Mouse (Mus musculus): Measurements from ENCODE around the gene Olfr52.

DNA sequence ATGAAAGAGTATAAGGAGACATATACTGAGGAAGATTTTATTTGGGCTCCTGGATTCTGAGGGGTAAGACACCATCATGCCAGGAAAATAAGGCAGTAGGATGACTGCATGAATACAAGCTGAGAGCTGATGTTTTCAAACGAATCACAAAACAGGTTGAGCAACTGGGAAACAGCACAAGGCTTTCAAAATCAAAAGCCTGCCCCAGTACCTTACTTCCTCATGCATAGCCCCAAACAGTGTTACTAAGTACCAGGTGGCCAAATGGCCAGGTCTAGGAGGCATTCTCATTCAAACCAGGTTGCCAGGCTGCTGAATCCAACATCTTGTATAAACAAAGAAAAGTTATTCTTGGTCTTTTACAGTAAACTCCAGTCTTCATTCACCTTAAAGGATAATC is 10.4 kb upstream of the Olfr52 start:
- TF ChIP-seq CTCF (IDR thresholded peaks at IDR 0.05; ENCODE audit: low read depth, low read length) (no peak), POLR2A (IDR thresholded peaks at IDR 0.05; ENCODE audit: extremely low read depth, insufficient read depth, low read length) (no peak)

All from liver, adult 2 months (tissue).